Mouse (Mus musculus) hindlimb bud, embryonic 11.5 days (tissue): ENCODE results near the gene Ssbp2.

Experiments used
- DNase-seq: peaks from one replicate; pipeline ENCODE4 v3.0.0-alpha.2; 2012; ENCODE audit warnings: low read depth, low spot score; ENCODE audit errors: extremely low spot score

Gene Ssbp2

DNA sequence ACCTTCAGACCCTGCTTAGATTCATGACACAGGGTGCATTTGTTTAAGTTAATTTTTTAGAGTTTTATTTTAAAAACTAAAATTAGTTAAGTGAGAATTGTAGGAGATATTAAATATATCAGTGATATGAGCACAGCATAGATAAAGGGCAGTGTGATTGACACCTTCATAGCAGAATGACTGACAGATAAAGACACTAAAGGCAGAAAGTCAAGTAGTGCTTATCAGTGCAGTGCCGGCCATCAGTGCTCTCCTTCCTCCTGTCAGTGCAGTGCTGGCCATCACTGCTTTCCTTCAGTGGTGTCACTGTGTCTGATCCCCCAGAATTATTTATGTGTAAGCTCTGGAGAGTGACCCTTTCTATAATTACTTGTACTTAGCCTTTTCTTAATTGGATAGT is 159.3 kb downstream of the Ssbp2 start:
- no peak for DNase-seq

GRCm38 (mm10) chr13:91620541-91620940 is 160.5 kb downstream of the Ssbp2 start:
- DNase-seq = no peak

DNA sequence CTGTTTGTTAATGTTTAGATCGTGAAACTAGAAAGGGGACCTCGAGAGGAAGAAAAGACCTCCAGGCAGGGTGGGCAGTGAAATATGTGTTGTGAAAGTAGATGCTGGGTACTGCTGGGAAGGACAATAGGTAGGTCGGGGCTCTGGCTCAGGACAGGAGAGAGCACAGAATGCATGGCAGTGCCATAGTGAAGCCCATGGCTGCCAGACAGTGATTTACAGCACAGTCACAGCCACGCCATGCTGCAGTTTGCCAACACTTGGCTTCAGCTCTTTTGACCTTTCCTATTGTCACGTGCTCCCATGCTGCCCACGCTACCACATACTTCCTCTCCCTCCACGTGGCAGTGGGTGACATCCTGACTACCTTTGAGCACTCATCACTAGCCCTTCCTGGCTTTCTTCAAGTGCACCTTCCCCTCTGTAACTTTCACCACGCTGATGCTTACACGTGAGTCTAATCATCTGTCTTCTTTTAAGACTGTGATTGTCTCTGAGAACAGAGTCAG is 171.3 kb downstream of the Ssbp2 start:
- DNase-seq = no peak

GRCm38 (mm10) chr13:91634123-91634522 is 174.0 kb downstream of the Ssbp2 start:
- no peak for DNase-seq

GRCm38 (mm10) chr13:91635957-91636356 is 175.9 kb downstream of the Ssbp2 start:
- no peak for DNase-seq

DNA sequence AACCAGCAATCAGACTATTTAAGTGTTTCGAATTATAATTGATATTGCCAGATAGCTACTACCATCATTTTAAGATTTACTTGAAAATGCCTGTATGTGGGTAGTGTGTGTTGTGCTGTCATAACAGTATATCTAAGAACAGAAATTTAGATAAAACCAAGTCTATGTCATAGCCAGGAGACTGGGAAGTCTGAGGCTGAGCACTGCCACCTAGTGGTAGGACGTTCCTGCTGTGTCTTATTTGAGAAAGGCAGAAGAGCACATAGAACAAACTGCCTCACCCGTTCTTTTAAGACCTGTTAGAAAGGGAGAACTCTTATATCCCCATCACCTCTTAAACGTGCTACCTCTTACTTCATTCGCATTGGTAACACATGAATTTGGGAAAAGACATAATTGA is 176.7 kb downstream of the Ssbp2 start:
- DNase-seq = peak; percentile 70

DNA sequence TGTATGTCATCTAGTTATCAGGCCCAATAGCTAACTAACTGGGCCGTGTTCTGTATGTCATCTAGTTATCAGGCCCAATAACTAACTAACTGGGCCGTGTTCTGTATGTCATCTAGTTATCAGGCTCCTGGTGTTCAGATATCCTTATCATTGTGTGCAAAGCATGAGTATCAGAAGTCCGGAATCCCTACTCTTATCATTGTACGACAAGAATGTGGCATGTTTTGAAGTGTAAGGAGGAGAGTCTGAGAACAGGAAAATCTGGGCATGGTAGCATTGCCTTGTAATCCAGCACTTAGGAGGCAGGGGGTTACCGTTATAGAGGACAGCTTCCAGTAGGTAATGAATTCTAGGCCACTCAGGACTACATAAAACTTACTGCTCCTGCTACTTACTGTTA is 178.8 kb downstream of the Ssbp2 start:
- DNase-seq = no peak

DNA sequence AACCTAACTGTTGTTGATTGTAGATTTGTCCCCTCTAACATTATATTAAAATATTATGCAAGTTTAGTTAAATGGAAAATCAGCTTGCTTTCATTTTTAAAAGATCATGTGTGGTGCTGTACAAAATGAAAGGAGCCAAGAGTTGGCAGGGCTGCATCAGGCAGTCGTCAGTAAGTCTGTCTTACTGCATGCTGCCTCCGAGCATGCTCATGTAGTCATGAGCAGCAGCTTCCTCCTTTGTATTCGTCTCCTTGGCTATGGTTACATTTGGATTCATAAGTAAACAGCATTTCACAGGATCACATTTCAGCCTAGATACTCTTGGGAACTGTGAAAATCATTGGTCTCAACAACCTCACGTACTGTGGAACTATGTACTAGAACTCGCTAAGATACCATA is 180.1 kb downstream of the Ssbp2 start:
- no peak for DNase-seq

DNA sequence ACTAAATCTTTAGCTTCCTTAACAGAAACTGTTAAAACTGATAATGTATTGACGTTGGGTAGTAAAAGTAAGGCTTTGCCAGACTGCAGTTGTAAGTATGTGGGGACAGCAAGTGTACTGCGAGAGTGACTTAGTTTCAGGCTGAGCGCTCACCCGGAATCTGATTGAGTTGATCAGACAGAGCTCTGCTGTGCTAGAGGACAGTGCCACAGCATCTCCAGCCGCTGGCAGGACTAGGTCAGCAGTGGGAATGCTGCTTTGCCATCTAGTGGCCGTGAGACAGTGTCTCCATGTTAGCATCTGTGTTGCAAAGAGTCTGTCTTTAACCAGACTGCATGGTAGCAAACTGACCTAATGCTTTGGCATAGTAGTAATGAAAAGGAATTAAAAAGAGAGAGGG is 188.2 kb downstream of the Ssbp2 start:
- no peak for DNase-seq

- no peak for DNase-seq
These were observed 189.8 kb downstream of the Ssbp2 start for GRCm38 (mm10) chr13:91649926-91650325.

DNA sequence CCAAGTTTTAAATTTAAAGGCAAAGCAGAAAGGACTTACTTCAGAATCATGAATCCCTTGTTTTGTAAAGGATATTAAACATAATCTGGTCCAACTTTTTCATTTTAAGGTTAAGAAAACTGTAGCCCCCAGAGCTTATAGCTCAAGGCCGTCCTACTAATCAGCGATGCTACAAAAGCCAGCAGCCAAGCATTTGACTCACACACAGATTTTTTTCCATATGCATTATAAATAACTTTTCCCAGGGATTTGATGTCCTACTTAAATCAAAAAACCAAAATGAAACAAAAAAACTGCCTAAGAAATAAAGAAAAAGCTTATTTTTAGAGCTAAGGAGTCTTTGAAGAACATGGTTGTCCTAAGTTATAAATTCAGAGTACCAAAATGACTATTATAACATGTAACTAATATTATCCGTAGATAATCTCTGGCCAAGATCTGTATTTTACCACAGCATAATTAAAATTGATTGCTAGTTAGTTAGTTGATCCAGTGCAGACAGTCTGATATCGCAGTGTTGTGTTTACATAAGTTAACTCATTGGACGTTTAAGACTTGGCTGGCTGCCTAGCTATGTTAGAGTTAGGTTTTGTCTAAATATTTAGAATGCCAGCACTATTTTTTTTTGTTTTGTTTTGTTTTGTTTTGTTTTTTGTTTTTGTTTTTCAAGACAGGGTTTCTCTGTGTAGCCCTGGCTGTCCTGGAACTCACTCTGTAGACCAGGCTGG is 201.1 kb downstream of the Ssbp2 start:
- DNase-seq = no peak

- no peak for DNase-seq
These were observed 202.7 kb downstream of the Ssbp2 start for GRCm38 (mm10) chr13:91662751-91663150.

DNA sequence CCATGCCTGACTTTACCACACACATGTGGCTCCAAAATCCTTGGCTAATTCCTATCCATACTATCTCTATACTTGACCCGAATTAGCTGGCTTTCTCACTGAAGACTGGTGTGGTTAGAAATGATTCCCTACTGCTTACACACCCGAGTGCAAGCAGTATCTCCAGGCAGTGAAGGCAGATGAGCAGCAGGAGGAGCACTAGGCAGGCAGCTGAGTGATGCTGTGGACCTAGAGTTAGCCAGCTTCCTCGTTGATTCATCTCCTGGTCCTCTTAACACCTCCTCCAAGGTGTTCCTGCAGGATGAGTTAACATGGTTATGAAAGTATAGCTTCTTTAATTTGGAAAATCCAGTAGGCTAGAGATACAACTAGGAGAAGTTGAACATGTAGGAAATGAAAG is 213.2 kb downstream of the Ssbp2 start:
- DNase-seq = no peak

GRCm38 (mm10) chr13:91680764-91681437 is 220.8 kb downstream of the Ssbp2 start:
- no peak for DNase-seq

- DNase-seq = no peak
These were observed 221.4 kb downstream of the Ssbp2 start for GRCm38 (mm10) chr13:91681474-91681873.

DNA sequence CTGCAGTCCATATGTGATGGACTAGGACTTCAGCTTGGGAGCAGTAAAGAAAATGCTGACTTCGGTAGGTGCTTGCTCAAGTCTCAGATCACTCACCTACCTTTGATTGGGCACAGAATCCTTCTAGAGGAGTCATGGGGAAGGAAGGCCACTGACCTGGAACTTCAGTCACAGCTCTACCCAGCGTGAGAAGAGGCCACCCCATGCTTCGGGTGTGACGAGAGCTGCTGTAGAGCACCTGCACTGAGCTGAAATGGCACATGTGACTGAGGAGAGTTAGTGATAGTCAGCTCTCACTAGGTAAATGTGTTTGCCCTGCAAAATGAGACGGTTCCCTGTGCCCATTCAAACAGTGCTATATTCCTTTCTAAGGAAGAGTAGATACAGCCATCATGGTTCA is 230.0 kb downstream of the Ssbp2 start:
- DNase-seq = no peak

DNA sequence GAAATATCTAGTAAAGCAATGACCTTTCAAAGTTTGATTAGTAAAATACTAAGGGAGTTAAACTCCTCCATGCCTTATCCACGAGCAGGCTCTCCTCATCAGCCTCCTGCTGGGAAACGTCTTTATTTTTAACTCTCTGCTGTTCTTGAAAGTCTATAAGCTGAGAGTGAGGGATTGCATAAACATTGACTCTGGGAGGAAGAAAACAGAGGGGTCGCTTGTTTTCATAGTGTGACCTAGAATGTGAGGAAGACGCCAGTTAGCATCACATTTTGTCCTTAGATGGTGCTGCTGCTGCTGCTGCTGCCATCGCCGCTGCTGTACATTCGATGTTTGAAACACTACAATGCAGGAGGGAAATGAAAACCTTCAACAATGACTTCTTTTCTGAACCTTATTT is 233.5 kb downstream of the Ssbp2 start:
- no peak for DNase-seq

DNA sequence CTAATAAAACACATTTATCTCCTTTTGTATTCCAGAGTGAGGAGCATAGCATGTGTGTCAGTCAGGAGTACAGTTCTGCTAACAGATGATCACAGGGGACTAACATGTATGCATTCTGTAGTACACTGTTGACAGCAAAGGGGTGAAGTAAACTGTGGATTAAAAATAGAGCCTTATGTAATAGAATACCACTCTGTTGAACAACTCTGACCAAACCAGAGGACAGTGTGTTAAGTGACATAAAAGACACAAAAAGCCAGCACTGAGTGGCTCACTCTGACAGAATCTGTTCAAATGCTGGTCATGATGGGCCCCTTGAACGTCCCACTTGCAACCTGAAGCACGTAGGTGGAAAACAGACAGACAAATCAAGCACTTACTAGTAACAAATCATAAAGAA is 235.3 kb downstream of the Ssbp2 start:
- no peak for DNase-seq

- no peak for DNase-seq
These were observed 236.1 kb downstream of the Ssbp2 start for GRCm38 (mm10) chr13:91696109-91696645.

- peak; percentile 46 for DNase-seq
These were observed 236.9 kb downstream of the Ssbp2 start for GRCm38 (mm10) chr13:91697011-91697410.

- no peak for DNase-seq
These were observed 242.3 kb downstream of the Ssbp2 start for GRCm38 (mm10) chr13:91702337-91702736.

DNA sequence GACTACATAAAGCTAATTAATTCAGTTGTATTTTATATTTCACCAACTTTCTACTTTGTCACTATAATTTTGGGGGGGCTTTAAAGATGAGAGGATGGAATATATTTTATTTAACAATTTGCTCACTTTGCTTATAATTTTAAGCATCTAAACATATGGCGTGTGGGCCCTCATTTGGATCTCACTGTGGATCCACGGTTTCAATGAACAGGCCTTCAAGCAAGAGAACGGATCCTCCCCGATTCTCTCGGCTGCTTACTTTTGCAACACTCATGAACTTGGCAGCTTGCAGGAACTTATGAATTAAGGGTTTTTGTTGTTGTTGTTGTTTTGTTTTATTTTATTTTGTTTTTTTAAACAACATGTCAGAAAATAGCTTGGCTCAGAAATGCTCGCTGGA is 259.4 kb downstream of the Ssbp2 start:
- no peak for DNase-seq
